Mouse (Mus musculus) cerebral cortex, adult 2 months (tissue): ENCODE measurements around the gene Krtcap2.

Experiments used
- WGBS: fragments of 180-500 bp; shearing (Covaris S2); methylation state at CpG from one replicate; pipeline ENCODE4 v1.1.7; 2018; 5-methylcytosine and 5-hydroxymethylcytosine counted together

The Krtcap2 gene

DNA sequence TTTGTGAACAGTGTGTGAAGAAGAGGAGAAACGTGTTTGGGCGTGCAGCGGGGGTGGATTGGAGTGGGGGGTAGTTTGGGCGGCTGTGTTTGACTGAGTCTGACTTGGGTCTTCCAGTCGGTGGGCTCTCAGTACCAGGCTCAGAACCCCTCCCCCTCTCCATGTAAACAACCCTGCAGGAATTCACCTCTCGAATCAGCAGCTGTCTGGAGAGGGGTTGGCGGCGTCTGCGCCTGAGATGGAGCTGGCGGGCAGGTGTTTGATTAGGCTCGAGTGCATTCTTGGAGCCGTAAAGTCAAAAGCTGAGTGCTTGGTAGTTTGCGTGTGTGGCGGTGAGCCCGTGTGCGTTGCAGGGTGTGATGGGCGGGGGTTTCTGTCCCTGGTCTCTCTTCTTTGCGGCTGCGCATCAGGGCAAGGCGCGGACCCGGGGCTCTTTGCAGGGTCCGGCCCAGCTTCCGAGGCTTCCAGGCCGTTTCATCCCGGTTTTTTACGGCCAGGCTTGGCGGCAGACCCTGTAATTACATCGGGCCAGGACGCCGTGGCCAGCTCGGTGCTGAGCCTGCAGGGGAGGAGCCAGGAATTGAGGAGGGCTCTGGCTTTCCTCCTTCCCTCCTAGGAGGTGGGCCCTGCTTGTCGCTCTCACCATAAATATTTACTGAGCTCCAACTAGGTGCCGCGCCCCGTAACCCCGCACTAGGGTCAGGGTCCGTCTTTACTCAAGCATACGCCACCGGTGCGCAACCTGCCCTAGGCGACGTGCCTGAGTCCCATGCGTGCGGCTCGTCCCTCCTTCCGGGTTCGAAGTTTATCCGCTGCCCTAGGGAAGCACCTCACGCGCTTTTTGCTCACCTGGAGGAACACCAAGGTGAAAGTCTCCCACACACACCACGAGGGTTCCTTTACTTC is 35.1 kb downstream of the Krtcap2 start, which contains the start of gene Efna1:
Gene Efna1 (minus strand): TSS at position 537 of the 906 bp plus-strand sequence.
- WGBS, result 2% methylated on average over 52 of the region's 52 CpGs

- WGBS, result 17% methylated on average over 20 of the region's 20 CpGs
Observed at GRCm38 (mm10) chr3:89281579-89282290, 36.0 kb downstream of the Krtcap2 start.

DNA sequence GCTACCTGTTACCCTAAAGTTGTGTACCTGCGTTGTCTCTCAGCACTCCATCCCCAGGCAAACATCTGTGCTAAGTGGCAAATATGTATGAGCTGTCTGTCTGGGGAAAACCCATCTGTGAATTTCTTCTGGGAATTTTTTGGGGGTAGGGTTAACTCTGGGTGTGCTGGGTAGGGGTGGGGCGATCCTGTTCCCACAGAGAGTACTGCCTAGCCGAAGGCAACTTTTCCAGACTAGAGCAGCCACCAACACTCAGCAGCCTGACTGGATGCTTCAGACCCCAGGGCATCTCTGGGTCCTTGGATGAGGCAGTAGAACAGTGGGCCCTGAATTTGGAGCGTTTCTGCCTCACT is 36.5 kb downstream of the Krtcap2 start:
- 30% methylated on average over 4 of the region's 4 CpGs for WGBS

DNA sequence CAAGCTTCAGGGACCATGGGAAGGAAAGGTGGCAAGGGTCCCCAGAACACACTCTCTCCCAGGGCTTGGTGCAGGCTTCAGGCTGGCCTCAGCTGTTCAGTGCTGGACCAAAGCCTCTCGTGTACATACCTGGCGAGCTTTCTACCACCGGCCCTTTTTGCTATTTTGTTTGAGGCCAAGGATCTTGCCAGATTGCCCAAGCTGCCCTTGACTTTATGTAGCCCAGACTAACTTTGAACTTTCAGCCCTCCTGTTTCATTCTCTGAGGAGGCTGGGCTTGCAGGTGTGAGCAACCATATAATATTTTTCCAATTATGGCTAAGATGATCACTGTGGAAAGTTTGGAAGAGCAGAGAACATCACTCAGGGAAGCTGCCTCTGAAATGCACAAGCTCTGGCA is 38.5 kb downstream of the Krtcap2 start:
- WGBS, result 95% methylated on average over 3 of the region's 3 CpGs

- WGBS, result 53% methylated on average over 2 of the region's 2 CpGs
Observed at GRCm38 (mm10) chr3:89285526-89285925, 39.8 kb downstream of the Krtcap2 start.

DNA sequence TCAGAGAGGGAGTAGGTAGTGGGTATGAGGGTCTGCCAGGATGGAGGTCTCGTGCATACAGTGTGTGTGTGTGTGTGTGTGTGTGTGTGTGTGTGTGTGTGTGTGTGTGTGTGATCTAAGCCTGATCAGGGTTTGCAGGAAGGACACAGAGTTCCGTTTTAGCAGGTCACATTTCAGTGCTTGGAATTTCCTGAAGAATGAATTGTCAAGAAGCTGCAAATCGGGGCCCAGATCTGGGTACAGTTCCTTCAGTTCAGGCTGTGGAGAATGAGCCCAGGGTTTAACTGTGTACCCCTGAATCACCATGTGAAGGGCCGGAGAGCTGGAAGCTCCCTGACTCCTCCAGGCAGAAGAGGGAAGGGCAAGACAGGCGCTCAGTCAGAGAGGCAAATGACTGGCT is 41.5 kb downstream of the Krtcap2 start:
- WGBS, result 82% methylated on average over 5 of the region's 5 CpGs

DNA sequence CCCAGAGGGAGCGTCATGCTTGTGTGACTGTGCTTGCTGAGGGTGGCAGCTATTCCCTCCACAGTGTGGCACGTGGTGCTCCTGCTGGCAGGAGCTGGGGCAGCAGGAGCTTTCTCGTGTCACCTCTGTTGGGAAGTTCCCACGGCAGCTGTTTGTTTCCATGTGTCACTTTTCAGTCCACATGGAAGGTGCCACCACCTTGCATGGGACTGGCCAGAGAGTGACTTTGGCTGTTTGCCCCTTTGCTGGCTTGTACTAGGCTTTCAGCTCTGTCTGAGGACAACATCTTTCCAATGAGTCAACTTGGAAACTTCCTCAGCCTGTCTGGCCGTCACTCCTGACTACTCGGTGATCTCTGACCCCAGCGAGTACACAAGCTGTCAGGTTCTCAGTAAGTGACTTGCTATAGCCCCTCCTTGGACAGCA is 42.8 kb downstream of the Krtcap2 start:
- 43% methylated on average over 7 of the region's 7 CpGs for WGBS

GRCm38 (mm10) chr3:89291874-89292273 is 46.1 kb downstream of the Krtcap2 start:
- 84% methylated on average over 10 of the region's 10 CpGs for WGBS

GRCm38 (mm10) chr3:89292303-89292702 is 46.5 kb downstream of the Krtcap2 start:
- WGBS, result 83% methylated on average over 5 of the region's 5 CpGs

GRCm38 (mm10) chr3:89293247-89293918 is 47.6 kb downstream of the Krtcap2 start:
- WGBS, result 90% methylated on average over 11 of the region's 11 CpGs

DNA sequence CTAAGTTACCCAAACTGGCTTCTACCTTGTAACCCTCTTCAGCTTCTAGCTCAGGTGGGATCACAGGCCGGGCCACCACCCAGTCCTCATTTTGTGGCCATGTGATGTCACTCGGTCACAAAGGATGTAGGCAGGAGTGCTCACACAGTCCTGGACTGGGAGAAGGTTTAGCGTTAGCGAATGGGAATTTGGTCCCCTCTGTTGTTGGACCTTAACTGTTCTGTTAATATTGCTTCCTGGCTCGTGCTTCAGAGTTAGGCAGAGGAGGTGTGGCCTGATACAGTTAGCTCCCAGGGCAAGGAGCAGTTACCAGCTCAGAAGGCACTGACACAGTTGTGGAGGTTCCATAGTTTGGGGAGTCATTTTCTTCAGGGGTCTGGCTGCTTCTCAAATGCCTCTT is 48.4 kb downstream of the Krtcap2 start:
- 90% methylated on average over 5 of the region's 5 CpGs for WGBS

GRCm38 (mm10) chr3:89295685-89296230 is 50.0 kb downstream of the Krtcap2 start:
- WGBS, result 53% methylated on average over 8 of the region's 8 CpGs

- WGBS, result 53% methylated on average over 11 of the region's 11 CpGs
Observed at GRCm38 (mm10) chr3:89296761-89297396, 51.1 kb downstream of the Krtcap2 start.

GRCm38 (mm10) chr3:89298908-89299307 is 53.1 kb downstream of the Krtcap2 start:
- 90% methylated on average over 6 of the region's 6 CpGs for WGBS

- 7% methylated on average over 14 of the region's 14 CpGs for WGBS
Observed at GRCm38 (mm10) chr3:89299499-89299898, 53.7 kb downstream of the Krtcap2 start.
